Comparison of ENCODE assay signal across 8 mouse cellular contexts in genomic region chr2:27125979-27126378, GRCm38 (mm10). TPM values are rescaled to one million over a fixed set of nuclear protein-coding genes. Genes with fewer than 3 reads are reported as not detected.
A peak's percentile ranks its signal among the peaks of the same experiment; 100 is the strongest.
DNase-seq lines count a peak whose midpoint lies in the region; ATAC-seq and TF ChIP-seq lines count a peak whose summit lies in the region.

No protein-coding gene starts in this region.

- peak; percentile 88 for TF ChIP-seq CTCF in liver, postnatal 0 days (IDR thresholded peaks at IDR 0.05; ENCODE audit: low read depth)

- DNase-seq in kidney, adult 11 months = peak; percentile 25
- DNase-seq in adrenal gland, adult (ENCODE audit: inconsistent age in 2 of 2, low spot score in 1 of 2) = peak; percentile 47 to 87
- peak; percentile 73 for DNase-seq in liver, postnatal 0 days
- DNase-seq in spleen, postnatal 10 days (ENCODE audit: low spot score in 2 of 2) = peak; percentile 23 to 73

- 38% methylated on average over 10 of the region's 10 CpGs for WGBS in kidney, embryonic 15.5 days
- WGBS in liver, postnatal 0 days (ENCODE audit: insufficient replicate concordance) = 35% methylated on average over 10 of the region's 10 CpGs
- WGBS in forebrain, embryonic 13.5 days = 30% methylated on average over 10 of the region's 10 CpGs

- no peak overlapping the region for H3K4me3 ChIP-seq in kidney, embryonic 15.5 days (replicated peaks)
- H3K4me3 ChIP-seq in liver, postnatal 0 days (ENCODE audit: low read depth, low read length) = no peak overlapping the region
- H3K4me3 ChIP-seq in forebrain, embryonic 13.5 days = no peak overlapping the region

- no peaks in the 10 kb centered on the region for H3K36me3 ChIP-seq in kidney, embryonic 15.5 days
- H3K36me3 ChIP-seq in liver, postnatal 0 days (replicated peaks; ENCODE audit: insufficient read depth, low read length) = no peaks in the 10 kb centered on the region
- no peaks in the 10 kb centered on the region for H3K36me3 ChIP-seq in forebrain, embryonic 13.5 days (ENCODE audit: poor library complexity, severe bottlenecking)

- peaks cover 16% of the 10 kb centered on the region for H3K4me1 ChIP-seq in kidney, embryonic 15.5 days
- H3K4me1 ChIP-seq in liver, postnatal 0 days (ENCODE audit: insufficient read depth) = peaks cover 4% of the 10 kb centered on the region; the same call in 1 of the 2 replicates
- H3K4me1 ChIP-seq in forebrain, embryonic 13.5 days = peaks cover 19% of the 10 kb centered on the region

- TF ChIP-seq EP300 in liver, postnatal 0 days (IDR thresholded peaks at IDR 0.05; ENCODE audit: low read depth) = no peak

- H3K27ac ChIP-seq in kidney, embryonic 15.5 days = no peak overlapping the region
- no peak overlapping the region for H3K27ac ChIP-seq in liver, postnatal 0 days (ENCODE audit: low read depth)
- no peak overlapping the region for H3K27ac ChIP-seq in forebrain, embryonic 13.5 days

- H3K9ac ChIP-seq in kidney, embryonic 15.5 days = no peak overlapping the region
- no peak overlapping the region for H3K9ac ChIP-seq in liver, postnatal 0 days (replicated peaks)
- no peak overlapping the region for H3K9ac ChIP-seq in forebrain, embryonic 13.5 days

- H3K9me3 ChIP-seq in kidney, embryonic 15.5 days (replicated peaks) = no peaks in the 10 kb centered on the region
- H3K9me3 ChIP-seq in liver, postnatal 0 days (ENCODE audit: low read length) = no peaks in the 10 kb centered on the region
- H3K9me3 ChIP-seq in forebrain, embryonic 13.5 days (replicated peaks) = no peaks in the 10 kb centered on the region

- H3K27me3 ChIP-seq in kidney, embryonic 15.5 days = no peaks in the 10 kb centered on the region
- no peaks in the 10 kb centered on the region for H3K27me3 ChIP-seq in liver, postnatal 0 days (ENCODE audit: insufficient read depth, low read length)
- H3K27me3 ChIP-seq in forebrain, embryonic 13.5 days = no peaks in the 10 kb centered on the region

- no peak overlapping the region for H3K4me2 ChIP-seq in kidney, embryonic 15.5 days
- no peak overlapping the region for H3K4me2 ChIP-seq in liver, postnatal 0 days (ENCODE audit: low read depth, low read length)
- H3K4me2 ChIP-seq in forebrain, embryonic 13.5 days = no peak overlapping the region

- ATAC-seq in kidney, embryonic 15.5 days (replicated peaks; ENCODE audit: low FRiP score) = no peak
- peak; percentile 38 for ATAC-seq in CD4-positive, CD25-positive, alpha-beta regulatory T cell, adult 4 months
- ATAC-seq in erythroblast, adult 5-6 weeks (replicated peaks; ENCODE audit: low FRiP score, poor library complexity, severe bottlenecking) = 0 out of 2 replicates have a peak, but pooled peaks have one; percentile 24
- no peak for ATAC-seq in liver, postnatal 0 days
- ATAC-seq in forebrain, embryonic 13.5 days = no peak

RNA-seq across cellular contexts. Expression of gene Fam163b, which starts 16.3 kb away (rescaled TPM):
- polyA plus RNA-seq in kidney, embryonic 15.5 days (2015; fragmentation: Nextera tagmentation; extraction: Ambion mirVana) = 0.18 and 0.30 TPM in 2 replicates
- polyA plus RNA-seq in CD4-positive, CD25-positive, alpha-beta regulatory T cell, adult 4 months (2017; shearing (Covaris generic)) = not detected
- total RNA-seq in erythroblast, adult 5-6 weeks (2015; ENCODE audit: low replicate concordance) = not detected in 2 replicates
- not detected in 2 replicates for total RNA-seq in erythroblast, adult 5-6 weeks (2017; ENCODE audit: low replicate concordance)
- not detected in 2 replicates for polyA plus RNA-seq in liver, postnatal 0 days (2015; fragmentation: Nextera tagmentation; extraction: Ambion mirVana)
- 0.76 and 1.7 TPM in 2 replicates for polyA plus RNA-seq in forebrain, embryonic 13.5 days (2015; fragmentation: Nextera tagmentation; extraction: Ambion mirVana)

RNA-seq across cellular contexts. Expression of gene Dbh, which starts 39.1 kb away (rescaled TPM):
- 3.5 and 19.1 TPM in 2 replicates for polyA plus RNA-seq in kidney, embryonic 15.5 days (2015; fragmentation: Nextera tagmentation; extraction: Ambion mirVana)
- not detected for polyA plus RNA-seq in CD4-positive, CD25-positive, alpha-beta regulatory T cell, adult 4 months (2017; shearing (Covaris generic))
- total RNA-seq in erythroblast, adult 5-6 weeks (2015; ENCODE audit: low replicate concordance) = not detected in 2 replicates
- total RNA-seq in erythroblast, adult 5-6 weeks (2017; ENCODE audit: low replicate concordance) = not detected in 2 replicates
- not detected in 2 replicates for polyA plus RNA-seq in liver, postnatal 0 days (2015; fragmentation: Nextera tagmentation; extraction: Ambion mirVana)
- not detected in 2 replicates for polyA plus RNA-seq in forebrain, embryonic 13.5 days (2015; fragmentation: Nextera tagmentation; extraction: Ambion mirVana)

RNA-seq across cellular contexts. Expression of gene Adamtsl2, which starts 46.8 kb away (rescaled TPM):
- polyA plus RNA-seq in kidney, embryonic 15.5 days (2015; fragmentation: Nextera tagmentation; extraction: Ambion mirVana) = 1.3 and 1.7 TPM in 2 replicates
- polyA plus RNA-seq in CD4-positive, CD25-positive, alpha-beta regulatory T cell, adult 4 months (2017; shearing (Covaris generic)) = under 1 TPM in 1 of 2 experiments, not detected in 1; 0.31 TPM
- not detected in 2 replicates for total RNA-seq in erythroblast, adult 5-6 weeks (2015; ENCODE audit: low replicate concordance)
- not detected in 2 replicates for total RNA-seq in erythroblast, adult 5-6 weeks (2017; ENCODE audit: low replicate concordance)
- 1.1 and 1.2 TPM in 2 replicates for polyA plus RNA-seq in liver, postnatal 0 days (2015; fragmentation: Nextera tagmentation; extraction: Ambion mirVana)
- 5.7 and 7.6 TPM in 2 replicates for polyA plus RNA-seq in forebrain, embryonic 13.5 days (2015; fragmentation: Nextera tagmentation; extraction: Ambion mirVana)

RNA-seq across cellular contexts. Expression of gene Mymk, which starts 54.0 kb away (rescaled TPM):
- 3.4 and 5.3 TPM in 2 replicates for polyA plus RNA-seq in kidney, embryonic 15.5 days (2015; fragmentation: Nextera tagmentation; extraction: Ambion mirVana)
- polyA plus RNA-seq in CD4-positive, CD25-positive, alpha-beta regulatory T cell, adult 4 months (2017; shearing (Covaris generic)) = not detected
- not detected in 2 replicates for total RNA-seq in erythroblast, adult 5-6 weeks (2015; ENCODE audit: low replicate concordance)
- not detected in 2 replicates for total RNA-seq in erythroblast, adult 5-6 weeks (2017; ENCODE audit: low replicate concordance)
- polyA plus RNA-seq in liver, postnatal 0 days (2015; fragmentation: Nextera tagmentation; extraction: Ambion mirVana) = 0.49 TPM in 1 of 2 replicates, not detected in the other
- not detected in 2 replicates for polyA plus RNA-seq in forebrain, embryonic 13.5 days (2015; fragmentation: Nextera tagmentation; extraction: Ambion mirVana)

Comparison
In these comparisons a context has a peak if more than half of its experiments do, and no peak if none do; other contexts are left out.
1. ATAC-seq: peak in CD4-positive, CD25-positive, alpha-beta regulatory T cell, adult 4 months (single experiment) and erythroblast, adult 5-6 weeks (single experiment); none in kidney, embryonic 15.5 days (single experiment), liver, postnatal 0 days (single experiment) and forebrain, embryonic 13.5 days (single experiment).
2. Peak in every context shown above with its lines, with median percentiles within 50 percentile points of each other: DNase-seq.